ENCODE assay signal across 12 mouse cellular contexts in the genomic region with DNA sequence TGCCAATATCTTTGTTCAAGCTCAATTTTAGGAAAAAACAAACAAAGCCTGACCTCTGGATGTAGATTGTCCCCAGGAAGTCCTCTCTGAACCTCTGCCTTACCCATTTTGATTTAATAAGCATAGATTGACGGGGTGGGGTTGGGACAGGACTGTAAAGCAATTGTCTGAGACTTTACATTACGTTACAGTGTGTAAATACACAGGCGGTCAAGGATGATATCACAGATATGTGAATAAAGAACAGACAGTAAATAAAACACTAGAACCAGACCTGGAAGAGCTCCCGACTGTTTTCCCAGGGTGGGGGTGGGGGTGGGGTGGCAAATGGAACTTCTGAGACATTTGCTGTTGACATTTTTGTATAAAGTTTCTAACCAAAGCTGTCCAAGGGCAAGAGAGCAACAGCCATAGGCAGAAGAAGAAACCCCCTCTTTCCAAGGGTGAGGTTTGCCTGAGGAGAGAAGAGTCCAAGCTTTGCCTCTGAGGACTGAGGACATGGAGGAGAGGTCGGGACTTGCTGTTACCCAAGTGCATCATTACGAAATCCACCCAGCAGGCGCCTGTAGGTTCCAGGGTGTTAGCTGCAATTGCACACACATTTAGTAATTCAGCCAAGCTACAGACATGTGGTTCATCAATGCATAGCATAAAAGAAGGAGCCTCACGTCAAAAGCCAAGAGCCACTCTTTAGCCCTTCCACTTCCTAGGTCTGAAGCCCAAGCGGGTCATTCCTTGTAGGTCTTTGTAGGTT. TPM values are rescaled to one million over a fixed set of nuclear protein-coding genes. Genes with fewer than 3 reads are reported as not detected.
A peak's percentile ranks its signal among the peaks of the same experiment; 100 is the strongest.
DNase-seq lines count a peak whose midpoint lies in the region; ATAC-seq lines count a peak whose summit lies in the region.
"Had no signal": no experiment of that assay in that cellular context is flagged by ENCODE, and none has a peak within 500 bp of the region (broad histone marks: within the 10 kb centered on the region; RNA-seq: fewer than 3 reads in every experiment).

No protein-coding gene starts in this region.

- ATAC-seq in common myeloid progenitor, adult 5-6 weeks (replicated peaks; ENCODE audit: low read depth, poor library complexity, severe bottlenecking): peak; percentile 46
- ATAC-seq: hindbrain, postnatal 0 days had no signal

- DNase-seq in gastrocnemius, adult 18-20 months (ENCODE audit: low spot score): peak; percentile 32
- no peak for DNase-seq in gastrocnemius, postnatal 14 days
- peak; percentile 67 for DNase-seq in 416B (ENCODE audit: low read depth)
- peak; percentile 57 for DNase-seq in lung, postnatal 10 days
- DNase-seq in layer of hippocampus, adult 9-10 months (ENCODE audit: low spot score): no peak
- DNase-seq in right cerebral cortex, postnatal 25 days: no peak
- DNase-seq in natural killer cell, adult 2 months (ENCODE audit: low spot score in 2 of 2): no peak
- DNase-seq: cerebellum, adult 9-10 months; kidney, adult 8-10 months; midbrain, embryonic 14.5 days had no signal

- intact Hi-C loops in gastrocnemius, postnatal 14 days (cut with DNase I; ENCODE audit: low total_unique reads): no loop called here

RNA-seq across cellular contexts. Expression of gene Rhob, which starts 7.3 kb away (rescaled TPM):
- total RNA-seq in gastrocnemius, adult 18-20 months (2021): 10 to 100 TPM; 43.6 to 79.2 TPM
- 10 to 100 TPM; 59.5 to 96.2 TPM for total RNA-seq in gastrocnemius, postnatal 14 days (2021)
- 35.8 and 43.3 TPM in 2 replicates for total RNA-seq in common myeloid progenitor, adult 5-6 weeks (2017)

Comparison
In these comparisons a context has a peak if more than half of its experiments do, and no peak if none do; other contexts are left out.
1. DNase-seq: peak in gastrocnemius, adult 18-20 months (single experiment), 416B (single experiment) and lung, postnatal 10 days (single experiment); none in gastrocnemius, postnatal 14 days (single experiment), layer of hippocampus, adult 9-10 months (single experiment), right cerebral cortex, postnatal 25 days (single experiment) and natural killer cell, adult 2 months (0 of 2).